Mouse (Mus musculus): ENCODE results near the gene Plac8. TPM values are rescaled to one million over a fixed set of nuclear protein-coding genes. Genes with fewer than 3 reads are reported as not detected.
A peak's percentile ranks its signal among the peaks of the same experiment; 100 is the strongest.

Gene Plac8
- polyA plus RNA-seq, 1 experiment from 2014 or later: 159 TPM

GRCm38 (mm10) chr5:100559357-100559756, 12.7 kb downstream of the Plac8 start:
- Histone ChIP-seq H3K4me2 (replicated peaks; ENCODE audit: low read depth, low read length) (no peak overlapping the region), H3K4me3 (ENCODE audit: low read depth, low read length) (no peak overlapping the region), H3K27me3 (ENCODE audit: control insufficient read depth, insufficient read depth, low read length) (no peaks in the 10 kb centered on the region), H3K36me3 (ENCODE audit: control insufficient read depth, insufficient read depth, low read length) (no peaks in the 10 kb centered on the region), H3K9me3 (ENCODE audit: control insufficient read depth, low read depth, low read length) (no peaks in the 10 kb centered on the region), H3K4me1 (ENCODE audit: control insufficient read depth, insufficient read depth, low read length) (no peaks in the 10 kb centered on the region), H3K9ac (replicated peaks; ENCODE audit: low read depth, low read length) (no peak overlapping the region), H3K27ac (ENCODE audit: low read length) (no peak overlapping the region)
- WGBS: 94% methylated on average over 7 of the region's 7 CpGs
- no peak for ATAC-seq (ENCODE audit: insufficient number of reproducible peaks, insufficient read depth, low FRiP score, low read depth)

DNA sequence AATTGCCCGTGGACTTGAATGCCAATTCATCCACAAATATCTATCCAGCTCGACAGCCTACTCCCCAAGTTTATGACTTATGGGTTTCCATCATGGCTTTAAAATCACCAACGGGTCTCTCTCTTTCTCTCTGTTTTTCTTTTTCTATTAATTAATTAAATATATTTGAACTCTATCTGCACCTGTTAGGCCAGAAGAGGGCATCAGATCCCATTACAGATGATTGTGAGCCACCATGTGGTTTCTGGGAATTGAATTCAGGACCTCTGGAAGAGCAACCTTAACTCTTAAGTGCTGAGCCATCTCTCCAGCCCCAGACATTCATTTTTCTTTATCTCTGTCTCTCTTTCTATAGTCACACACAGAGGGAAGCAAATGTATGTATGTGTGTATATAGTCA, 13.3 kb downstream of the Plac8 start:
- H3K9ac ChIP-seq (replicated peaks; ENCODE audit: low read depth, low read length): no peak overlapping the region
- no peaks in the 10 kb centered on the region for H3K4me1 ChIP-seq (ENCODE audit: control insufficient read depth, insufficient read depth, low read length)
- H3K4me2 ChIP-seq (replicated peaks; ENCODE audit: low read depth, low read length): no peak overlapping the region
- no peak overlapping the region for H3K4me3 ChIP-seq (ENCODE audit: low read depth, low read length)
- no peak for ATAC-seq (ENCODE audit: insufficient number of reproducible peaks, insufficient read depth, low FRiP score, low read depth)
- no peaks in the 10 kb centered on the region for H3K36me3 ChIP-seq (ENCODE audit: control insufficient read depth, insufficient read depth, low read length)
- H3K27ac ChIP-seq (ENCODE audit: low read length): no peak overlapping the region
- 74% methylated on average over 3 of the region's 3 CpGs for WGBS
- no peaks in the 10 kb centered on the region for H3K9me3 ChIP-seq (ENCODE audit: control insufficient read depth, low read depth, low read length)
- no peaks in the 10 kb centered on the region for H3K27me3 ChIP-seq (ENCODE audit: control insufficient read depth, insufficient read depth, low read length)

GRCm38 (mm10) chr5:100557537-100557936, 14.5 kb downstream of the Plac8 start:
- Histone ChIP-seq H3K9ac (replicated peaks; ENCODE audit: low read depth, low read length) (no peak overlapping the region), H3K36me3 (ENCODE audit: control insufficient read depth, insufficient read depth, low read length) (no peaks in the 10 kb centered on the region)

DNA sequence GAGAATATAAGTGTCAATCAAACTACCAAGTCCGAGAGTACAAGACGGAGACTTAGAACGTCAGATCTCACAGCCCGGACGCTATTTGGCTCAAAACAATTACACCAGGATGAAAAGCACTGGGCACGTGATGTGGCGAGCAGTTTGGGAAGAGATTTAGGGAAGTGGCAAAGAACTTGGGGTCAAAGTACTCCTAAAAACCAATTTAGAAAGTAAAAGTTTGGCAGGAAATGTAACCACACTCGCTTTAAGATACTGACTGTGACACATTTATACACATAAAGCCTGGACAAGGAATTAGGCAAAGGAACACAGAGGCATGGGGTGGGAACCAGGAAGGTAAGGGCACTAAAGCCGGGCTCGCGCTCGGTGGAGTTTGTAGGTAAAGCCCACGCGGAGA, 15.0 kb downstream of the Plac8 start:
- Histone ChIP-seq H3K4me2 (replicated peaks; ENCODE audit: low read depth, low read length) (no peak overlapping the region), H3K4me3 (ENCODE audit: low read depth, low read length) (no peak overlapping the region), H3K9ac (replicated peaks; ENCODE audit: low read depth, low read length) (no peak overlapping the region), H3K9me3 (ENCODE audit: control insufficient read depth, low read depth, low read length) (no peaks in the 10 kb centered on the region), H3K27me3 (ENCODE audit: control insufficient read depth, insufficient read depth, low read length) (no peaks in the 10 kb centered on the region), H3K27ac (ENCODE audit: low read length) (no peak overlapping the region), H3K4me1 (ENCODE audit: control insufficient read depth, insufficient read depth, low read length) (no peaks in the 10 kb centered on the region), H3K36me3 (ENCODE audit: control insufficient read depth, insufficient read depth, low read length) (no peaks in the 10 kb centered on the region)
- WGBS: 75% methylated on average over 14 of the region's 14 CpGs
- ATAC-seq (ENCODE audit: insufficient number of reproducible peaks, insufficient read depth, low FRiP score, low read depth): no peak

More at GRCm38 (mm10) chr5:100557537-100557936, 14.5 kb downstream of the Plac8 start:
- no peak for ATAC-seq (ENCODE audit: insufficient number of reproducible peaks, insufficient read depth, low FRiP score, low read depth)
- 70% methylated on average over 9 of the region's 9 CpGs for WGBS
- Histone ChIP-seq H3K4me1 (ENCODE audit: control insufficient read depth, insufficient read depth, low read length) (no peaks in the 10 kb centered on the region), H3K4me3 (ENCODE audit: low read depth, low read length) (no peak overlapping the region), H3K27me3 (ENCODE audit: control insufficient read depth, insufficient read depth, low read length) (no peaks in the 10 kb centered on the region), H3K27ac (ENCODE audit: low read length) (no peak overlapping the region), H3K9me3 (ENCODE audit: control insufficient read depth, low read depth, low read length) (no peaks in the 10 kb centered on the region), H3K4me2 (replicated peaks; ENCODE audit: low read depth, low read length) (no peak overlapping the region)

DNA sequence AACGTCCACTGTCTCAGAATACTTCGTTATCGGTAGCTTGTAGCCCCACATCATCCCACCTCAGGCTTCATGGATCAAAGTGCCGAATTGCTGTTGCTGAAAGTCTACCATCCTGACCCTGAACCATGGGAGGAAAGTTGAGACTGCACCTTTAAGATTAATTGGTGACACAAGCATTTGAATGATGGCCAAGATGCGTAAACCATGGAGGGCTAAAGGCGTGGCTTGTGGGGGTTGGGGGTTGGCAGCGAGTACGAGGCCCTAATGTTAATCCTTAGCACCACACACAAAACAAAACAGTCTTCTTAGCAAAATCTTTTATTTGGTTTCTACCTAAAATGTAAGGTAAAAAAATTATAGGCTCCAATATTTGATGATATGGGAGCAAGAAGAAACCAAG, 18.6 kb downstream of the Plac8 start:
- ATAC-seq (ENCODE audit: insufficient number of reproducible peaks, insufficient read depth, low FRiP score, low read depth): no peak
- H3K4me3 ChIP-seq (ENCODE audit: low read depth, low read length): no peak overlapping the region
- no peak overlapping the region for H3K27ac ChIP-seq (ENCODE audit: low read length)
- H3K4me1 ChIP-seq (ENCODE audit: control insufficient read depth, insufficient read depth, low read length): 0 out of 2 replicates have a peak, but pooled peaks cover 3% of the 10 kb centered on the region
- no peaks in the 10 kb centered on the region for H3K9me3 ChIP-seq (ENCODE audit: control insufficient read depth, low read depth, low read length)
- H3K36me3 ChIP-seq (ENCODE audit: control insufficient read depth, insufficient read depth, low read length): peaks cover 6% of the 10 kb centered on the region; the same call in 1 of the 2 replicates
- 37% methylated on average over 8 of the region's 8 CpGs for WGBS
- H3K27me3 ChIP-seq (ENCODE audit: control insufficient read depth, insufficient read depth, low read length): no peaks in the 10 kb centered on the region
- no peak overlapping the region for H3K4me2 ChIP-seq (replicated peaks; ENCODE audit: low read depth, low read length)
- H3K9ac ChIP-seq (replicated peaks; ENCODE audit: low read depth, low read length): no peak overlapping the region

DNA sequence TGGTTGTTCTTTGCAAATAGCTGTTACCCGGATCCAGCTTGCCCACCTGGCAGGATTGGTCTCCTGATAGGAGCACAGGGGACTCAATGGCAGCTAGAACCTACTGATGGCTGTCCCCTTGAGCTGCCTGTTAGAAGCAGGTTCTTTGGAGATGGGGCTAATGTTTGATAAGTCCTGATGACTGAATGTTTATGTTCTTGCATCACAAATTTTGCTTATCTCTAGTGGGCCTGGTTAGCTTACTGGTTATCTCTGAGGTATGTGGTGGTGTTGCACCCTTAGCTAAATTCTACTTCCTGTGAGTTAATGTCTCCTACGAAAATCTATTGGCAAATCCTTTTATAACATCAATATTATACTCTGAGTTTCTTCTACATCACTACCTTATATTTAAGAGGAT, 20.1 kb downstream of the Plac8 start:
- H3K4me2 ChIP-seq (replicated peaks; ENCODE audit: low read depth, low read length): no peak overlapping the region
- H3K4me3 ChIP-seq (ENCODE audit: low read depth, low read length): no peak overlapping the region
- H3K27ac ChIP-seq (ENCODE audit: low read length): no peak overlapping the region
- H3K27me3 ChIP-seq (ENCODE audit: control insufficient read depth, insufficient read depth, low read length): no peaks in the 10 kb centered on the region
- WGBS: 58% methylated on average over 2 of the region's 2 CpGs
- H3K9ac ChIP-seq (replicated peaks; ENCODE audit: low read depth, low read length): no peak overlapping the region
- ATAC-seq (ENCODE audit: insufficient number of reproducible peaks, insufficient read depth, low FRiP score, low read depth): no peak
- H3K36me3 ChIP-seq (ENCODE audit: control insufficient read depth, insufficient read depth, low read length): peaks cover 20% of the 10 kb centered on the region
- no peaks in the 10 kb centered on the region for H3K9me3 ChIP-seq (ENCODE audit: control insufficient read depth, low read depth, low read length)
- 0 out of 2 replicates have a peak, but pooled peaks cover 5% of the 10 kb centered on the region for H3K4me1 ChIP-seq (ENCODE audit: control insufficient read depth, insufficient read depth, low read length)

DNA sequence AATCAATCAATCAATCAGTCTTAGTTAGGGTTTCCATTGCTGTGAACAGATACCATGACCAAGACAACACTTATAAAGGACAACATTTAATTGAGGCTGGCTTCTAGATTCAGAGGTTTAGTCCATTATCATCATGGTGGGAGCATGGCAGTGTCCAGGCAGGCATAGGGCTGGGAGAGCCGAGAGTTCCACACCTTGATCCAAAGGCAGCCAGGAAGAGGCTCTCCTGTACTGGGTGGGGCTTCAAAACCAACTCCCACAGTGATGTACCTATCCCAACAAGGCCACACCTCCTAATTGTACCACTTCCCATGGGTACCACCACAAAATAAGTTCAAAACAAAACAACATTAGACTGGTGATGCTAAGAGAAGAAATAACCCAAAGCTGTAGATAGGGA, 21.9 kb downstream of the Plac8 start:
- no peak overlapping the region for H3K27ac ChIP-seq (ENCODE audit: low read length)
- 95% methylated on average over 1 of the region's 1 CpGs for WGBS
- H3K9me3 ChIP-seq (ENCODE audit: control insufficient read depth, low read depth, low read length): no peaks in the 10 kb centered on the region
- H3K9ac ChIP-seq (replicated peaks; ENCODE audit: low read depth, low read length): no peak overlapping the region
- peaks cover 34% of the 10 kb centered on the region for H3K36me3 ChIP-seq (ENCODE audit: control insufficient read depth, insufficient read depth, low read length)
- no peak overlapping the region for H3K4me3 ChIP-seq (ENCODE audit: low read depth, low read length)
- no peaks in the 10 kb centered on the region for H3K27me3 ChIP-seq (ENCODE audit: control insufficient read depth, insufficient read depth, low read length)
- 0 out of 2 replicates have a peak, but pooled peaks cover 5% of the 10 kb centered on the region for H3K4me1 ChIP-seq (ENCODE audit: control insufficient read depth, insufficient read depth, low read length)
- no peak overlapping the region for H3K4me2 ChIP-seq (replicated peaks; ENCODE audit: low read depth, low read length)
- no peak for ATAC-seq (ENCODE audit: insufficient number of reproducible peaks, insufficient read depth, low FRiP score, low read depth)

GRCm38 (mm10) chr5:100549311-100549710, 22.7 kb downstream of the Plac8 start:
- no peak overlapping the region for H3K4me3 ChIP-seq (ENCODE audit: low read depth, low read length)
- H3K27ac ChIP-seq (ENCODE audit: low read length): no peak overlapping the region
- 0 out of 2 replicates have a peak, but pooled peaks cover 5% of the 10 kb centered on the region for H3K4me1 ChIP-seq (ENCODE audit: control insufficient read depth, insufficient read depth, low read length)
- WGBS: 93% methylated on average over 4 of the region's 4 CpGs
- ATAC-seq (ENCODE audit: insufficient number of reproducible peaks, insufficient read depth, low FRiP score, low read depth): no peak
- H3K36me3 ChIP-seq (ENCODE audit: control insufficient read depth, insufficient read depth, low read length): peaks cover 43% of the 10 kb centered on the region
- H3K4me2 ChIP-seq (replicated peaks; ENCODE audit: low read depth, low read length): no peak overlapping the region
- no peaks in the 10 kb centered on the region for H3K9me3 ChIP-seq (ENCODE audit: control insufficient read depth, low read depth, low read length)
- H3K9ac ChIP-seq (replicated peaks; ENCODE audit: low read depth, low read length): no peak overlapping the region
- H3K27me3 ChIP-seq (ENCODE audit: control insufficient read depth, insufficient read depth, low read length): no peaks in the 10 kb centered on the region

DNA sequence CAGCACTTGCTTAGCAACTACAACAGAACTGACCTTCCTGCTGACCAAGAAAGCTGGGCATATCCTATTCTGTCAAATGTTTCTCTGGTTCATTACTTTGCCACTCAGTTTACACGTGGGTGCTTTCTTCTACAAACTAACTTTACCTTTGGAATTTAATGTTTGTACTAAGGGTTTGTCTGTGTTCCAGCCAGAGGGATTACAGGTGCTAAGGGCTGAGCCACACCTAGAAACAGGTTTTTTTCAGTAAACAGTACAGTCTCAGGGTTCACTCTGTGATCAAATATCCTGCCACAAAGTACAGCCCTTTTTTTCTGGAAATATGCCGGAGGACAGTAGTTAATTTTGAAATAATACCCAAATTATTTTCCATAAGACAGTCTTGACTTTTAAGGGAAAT, 23.8 kb downstream of the Plac8 start:
- Histone ChIP-seq H3K27me3 (ENCODE audit: control insufficient read depth, insufficient read depth, low read length) (no peaks in the 10 kb centered on the region), H3K4me3 (ENCODE audit: low read depth, low read length) (no peak overlapping the region), H3K4me2 (replicated peaks; ENCODE audit: low read depth, low read length) (no peak overlapping the region), H3K9ac (replicated peaks; ENCODE audit: low read depth, low read length) (no peak overlapping the region), H3K27ac (ENCODE audit: low read length) (peak overlapping the region; percentile 78), H3K36me3 (ENCODE audit: control insufficient read depth, insufficient read depth, low read length) (peaks cover 50% of the 10 kb centered on the region), H3K4me1 (ENCODE audit: control insufficient read depth, insufficient read depth, low read length) (0 out of 2 replicates have a peak, but pooled peaks cover 5% of the 10 kb centered on the region), H3K9me3 (ENCODE audit: control insufficient read depth, low read depth, low read length) (no peaks in the 10 kb centered on the region)
- 54% methylated on average over 2 of the region's 2 CpGs for WGBS
- peak; percentile 82 for ATAC-seq (ENCODE audit: insufficient number of reproducible peaks, insufficient read depth, low FRiP score, low read depth)
